Mouse (Mus musculus): Measurements from ENCODE around the gene Vps26b.

DNA sequence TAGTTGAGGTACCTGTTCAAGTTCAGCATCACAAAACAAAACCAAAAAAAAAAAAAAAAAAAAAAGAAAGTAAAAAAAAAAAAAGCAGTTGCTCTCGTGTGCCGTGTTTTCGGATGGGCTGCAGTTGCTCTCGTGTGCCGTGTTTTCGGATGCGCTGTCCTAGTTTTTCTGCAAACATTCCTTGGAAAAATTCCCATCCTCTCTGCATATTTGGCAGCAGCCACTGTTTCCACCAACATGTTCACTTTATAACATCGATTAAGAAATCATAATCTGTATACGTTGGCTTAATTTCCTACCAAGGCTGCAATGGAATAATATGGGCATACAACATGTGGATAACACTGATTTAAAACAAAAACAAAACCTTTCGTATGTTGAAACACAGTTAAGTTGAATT is 36.7 kb downstream of the Vps26b start:
- TF ChIP-seq CTCF (IDR thresholded peaks at IDR 0.05; ENCODE audit: low read depth, low read length): no peak
- no peak for TF ChIP-seq EP300 (IDR thresholded peaks at IDR 0.05; ENCODE audit: insufficient read depth, low read depth, low read length)
